1 mouse cellular context compared by ENCODE assay signal in genomic region chr13:63445419-63445818, GRCm38 (mm10).
TF ChIP-seq lines count a peak whose summit lies in the region.

No protein-coding gene starts in this region.

TF ChIP-seq in CH12.LX, 34 proteins besides CTCF, POLR2A, EP300 and RAD21 (continued from another document):
- no peak for TF ChIP-seq POLR2AphosphoS2 (IDR thresholded peaks at IDR 0.05; ENCODE audit: low read depth, low read length)
- no peak for TF ChIP-seq ZNF384 (IDR thresholded peaks at IDR 0.05; ENCODE audit: low read depth, low read length)
- peak; percentile 81; the same call in 1 of the 2 replicates for TF ChIP-seq CHD2 (IDR thresholded peaks at IDR 0.05; ENCODE audit: low read length)
- TF ChIP-seq UBTF (IDR thresholded peaks at IDR 0.05; ENCODE audit: low read depth, low read length): no peak
- peak; percentile 25; the same call in 1 of the 2 replicates for TF ChIP-seq HCFC1 (IDR thresholded peaks at IDR 0.05; ENCODE audit: low read depth, low read length)
- TF ChIP-seq JUN (IDR thresholded peaks at IDR 0.05; ENCODE audit: insufficient read depth, low read depth, low read length): peak; percentile 96
- TF ChIP-seq MAZ (IDR thresholded peaks at IDR 0.05; ENCODE audit: low read depth, low read length): 0 out of 2 replicates have a peak, but pooled peaks have one; percentile 39
